Mouse (Mus musculus): Measurements from ENCODE around the gene Atg16l2.

GRCm38 (mm10) chr7:101292086-101292485, 10.0 kb downstream of the Atg16l2 start:
- no peak for TF ChIP-seq CTCF (IDR thresholded peaks at IDR 0.05; ENCODE audit: control insufficient read depth, insufficient read depth, insufficient read length)
- TF ChIP-seq MAX (IDR thresholded peaks at IDR 0.05) = no peak
- TF ChIP-seq USF1 (IDR thresholded peaks at IDR 0.05; ENCODE audit: low read depth) = no peak
- TF ChIP-seq CEBPB (IDR thresholded peaks at IDR 0.05; ENCODE audit: low read depth) = no peak
- TF ChIP-seq FOSL1 (IDR thresholded peaks at IDR 0.05; ENCODE audit: insufficient read depth, low read length, poor library complexity, severe bottlenecking) = no peak
- no peak for TF ChIP-seq MYOG (IDR thresholded peaks at IDR 0.05; ENCODE audit: control insufficient read depth, extremely low read depth, insufficient read length)

Data from C2C12 (cell line).